Mouse (Mus musculus): ENCODE results near the gene Snx22.

Snx22 gene

GRCm38 (mm10) chr9:66069583-66069982 is at the start of gene Snx22:
Gene Snx22, minus strand, starts transcription at chr9:66069719.
- DNase-seq (ENCODE audit: low spot score in 2 of 2), result peak; percentile 65 to 73

- DNase-seq (ENCODE audit: low spot score in 2 of 2), result no peak
Measured at GRCm38 (mm10) chr9:66116890-66117289, 47.4 kb upstream of the Snx22 start.

DNA sequence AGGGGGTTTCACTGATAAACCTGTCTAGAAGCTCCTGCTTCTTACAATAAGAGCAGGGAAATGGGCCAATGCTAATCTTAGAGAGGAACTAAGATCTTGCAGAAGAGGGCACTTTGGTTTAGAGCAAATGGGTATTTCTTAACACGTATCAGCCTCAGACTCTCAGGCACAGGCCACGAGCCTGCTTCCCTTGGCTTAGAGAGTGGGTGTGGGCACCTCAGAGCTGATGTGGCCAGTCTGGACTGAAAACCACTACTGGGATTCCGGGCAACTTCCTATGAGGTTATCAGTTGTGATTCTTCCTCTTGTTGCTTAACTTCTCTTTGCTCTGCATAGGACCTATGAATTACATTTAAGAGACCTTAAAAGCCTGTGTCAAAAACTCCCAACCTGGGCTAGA is 44.8 kb upstream of the Snx22 start:
- no peak for DNase-seq (ENCODE audit: low spot score in 2 of 2)

- no peak for DNase-seq (ENCODE audit: low spot score in 2 of 2)
Measured at GRCm38 (mm10) chr9:66110611-66111379, 41.3 kb upstream of the Snx22 start.

- no peak for DNase-seq (ENCODE audit: low spot score in 2 of 2)
Measured at GRCm38 (mm10) chr9:66110126-66110525, 40.6 kb upstream of the Snx22 start.

- no peak for DNase-seq (ENCODE audit: low spot score in 2 of 2)
Measured at GRCm38 (mm10) chr9:66109574-66109973, 40.1 kb upstream of the Snx22 start.

DNA sequence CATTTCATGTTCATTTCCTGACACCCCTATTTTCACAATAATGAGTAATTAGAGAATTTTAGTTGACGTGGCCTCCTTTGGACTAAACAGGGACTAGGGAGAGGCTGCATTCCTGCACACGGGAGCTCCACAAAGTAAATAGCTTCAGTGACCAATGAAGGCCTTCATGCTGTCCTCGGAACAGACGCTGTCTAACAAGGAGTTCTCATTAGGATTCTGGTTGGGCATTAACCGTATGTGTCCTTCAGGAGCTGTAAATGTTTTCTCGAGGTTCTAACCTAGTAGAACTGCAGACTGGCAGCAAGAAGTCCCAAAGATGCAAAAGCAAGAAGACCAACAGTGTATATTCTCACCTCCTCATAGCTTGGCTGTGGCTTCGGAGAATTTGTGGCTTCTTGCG is 35.6 kb upstream of the Snx22 start:
- no peak for DNase-seq (ENCODE audit: low spot score in 2 of 2)

DNA sequence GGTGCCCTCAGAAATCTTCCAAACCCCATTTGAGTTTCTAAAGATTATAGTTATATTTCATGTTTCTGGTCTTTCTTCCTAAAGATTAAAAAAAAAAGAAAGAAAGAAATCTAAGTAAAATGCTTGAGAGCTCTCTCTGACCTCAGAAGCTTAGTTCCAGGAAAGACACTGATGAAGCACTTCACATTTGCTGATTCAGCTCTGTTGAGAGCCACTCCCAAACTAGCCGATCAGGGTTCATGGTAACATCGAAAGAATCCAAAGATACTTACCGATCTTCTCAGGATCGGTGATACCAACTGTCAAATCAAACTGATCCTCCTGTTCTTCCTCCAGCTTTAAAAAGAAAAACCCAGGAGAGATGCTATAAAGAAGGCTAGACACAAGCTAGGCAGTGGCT is 35.1 kb upstream of the Snx22 start:
- no peak for DNase-seq (ENCODE audit: low spot score in 2 of 2)

GRCm38 (mm10) chr9:66102668-66103067 is 33.1 kb upstream of the Snx22 start:
- DNase-seq (ENCODE audit: low spot score in 2 of 2), result no peak

- no peak for DNase-seq (ENCODE audit: low spot score in 2 of 2)
Measured at GRCm38 (mm10) chr9:66101577-66101976, 32.1 kb upstream of the Snx22 start.

DNA sequence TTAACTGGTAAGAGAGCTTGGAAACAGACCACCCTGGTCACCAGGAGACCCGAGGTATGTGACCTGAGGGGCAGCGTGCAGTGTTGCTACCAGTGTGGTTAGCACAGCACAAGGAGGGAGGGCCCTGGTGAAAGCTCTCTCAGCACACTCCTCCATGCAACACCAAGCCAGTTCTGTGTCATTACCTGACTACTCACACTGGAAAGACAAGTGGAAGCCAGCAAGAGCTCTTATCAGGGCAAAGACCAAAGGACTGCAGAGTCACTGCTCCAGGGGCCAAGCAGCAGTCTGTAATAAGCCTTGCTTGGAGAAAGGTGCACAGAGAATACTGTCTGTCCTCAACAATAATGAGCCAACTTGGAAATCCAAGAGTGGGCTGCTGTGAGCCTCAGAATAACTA is 23.1 kb upstream of the Snx22 start:
- DNase-seq (ENCODE audit: low spot score in 2 of 2), result no peak

- DNase-seq (ENCODE audit: low spot score in 2 of 2), result no peak
Measured at GRCm38 (mm10) chr9:66091327-66092231, 22.1 kb upstream of the Snx22 start.

- no peak for DNase-seq (ENCODE audit: low spot score in 2 of 2)
Measured at GRCm38 (mm10) chr9:66090593-66091244, 21.2 kb upstream of the Snx22 start.

DNA sequence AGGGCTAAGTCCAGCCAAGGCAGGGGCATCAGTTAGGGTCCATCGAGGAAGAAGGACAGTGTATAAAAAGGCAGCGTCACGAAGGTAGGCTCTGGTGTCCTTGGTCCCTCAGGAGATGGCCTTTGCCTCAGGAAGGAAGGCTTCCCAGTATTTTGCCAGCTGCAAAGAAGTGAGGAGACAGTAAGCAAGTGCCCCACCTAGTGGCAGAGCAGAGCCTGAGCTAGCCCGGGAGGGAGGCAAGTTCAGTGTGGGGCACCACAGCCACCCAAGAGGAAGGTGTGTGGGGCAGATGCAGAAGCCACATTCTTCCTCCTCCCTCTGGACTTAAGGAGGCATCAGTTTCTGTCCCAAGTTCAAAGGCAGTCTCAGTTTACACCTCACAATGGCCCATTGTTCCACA is 18.9 kb upstream of the Snx22 start:
- DNase-seq (ENCODE audit: low spot score in 2 of 2), result peak in 1 of 2 experiments; percentile 42

GRCm38 (mm10) chr9:66087062-66087461 is 17.5 kb upstream of the Snx22 start:
- DNase-seq (ENCODE audit: low spot score in 2 of 2), result no peak

- no peak for DNase-seq (ENCODE audit: low spot score in 2 of 2)
Measured at GRCm38 (mm10) chr9:66084171-66084570, 14.7 kb upstream of the Snx22 start.

GRCm38 (mm10) chr9:66081999-66082398 is 12.5 kb upstream of the Snx22 start:
- DNase-seq (ENCODE audit: low spot score in 2 of 2), result no peak

DNA sequence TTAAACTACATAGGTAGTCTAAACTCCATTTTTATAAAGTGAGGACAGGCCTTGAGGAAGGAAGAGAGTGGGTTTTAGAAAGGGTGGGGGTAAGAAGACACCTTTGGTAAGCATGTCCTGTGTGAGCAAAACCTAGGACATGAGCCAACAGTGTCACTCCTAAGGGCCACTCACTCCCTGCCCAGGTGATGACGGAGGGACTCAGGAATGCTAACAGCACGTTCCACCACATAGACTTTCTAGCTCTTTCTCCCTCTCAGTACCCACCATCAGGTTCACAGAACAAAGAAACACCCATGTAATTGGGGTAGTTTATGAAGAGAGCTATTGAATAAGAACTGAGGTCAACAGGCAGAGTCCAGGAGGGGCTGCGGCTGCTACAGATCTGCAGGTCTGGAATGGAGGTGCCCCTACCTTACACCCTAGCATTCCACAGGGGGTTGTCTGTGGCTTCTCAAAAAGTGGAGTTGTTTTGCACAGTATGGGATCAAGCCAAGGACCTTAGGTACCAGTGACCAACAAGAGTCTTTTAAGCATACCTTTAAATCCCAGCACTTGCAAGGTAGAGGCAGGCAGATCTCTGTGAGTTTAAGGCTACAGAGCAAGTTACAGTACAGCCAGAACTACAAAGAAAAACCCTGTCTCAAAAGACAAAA is 11.4 kb upstream of the Snx22 start:
- no peak for DNase-seq (ENCODE audit: low spot score in 2 of 2)

GRCm38 (mm10) chr9:66078493-66078892 is 9.0 kb upstream of the Snx22 start:
- DNase-seq (ENCODE audit: low spot score in 2 of 2), result peak in 1 of 2 experiments; percentile 34

DNA sequence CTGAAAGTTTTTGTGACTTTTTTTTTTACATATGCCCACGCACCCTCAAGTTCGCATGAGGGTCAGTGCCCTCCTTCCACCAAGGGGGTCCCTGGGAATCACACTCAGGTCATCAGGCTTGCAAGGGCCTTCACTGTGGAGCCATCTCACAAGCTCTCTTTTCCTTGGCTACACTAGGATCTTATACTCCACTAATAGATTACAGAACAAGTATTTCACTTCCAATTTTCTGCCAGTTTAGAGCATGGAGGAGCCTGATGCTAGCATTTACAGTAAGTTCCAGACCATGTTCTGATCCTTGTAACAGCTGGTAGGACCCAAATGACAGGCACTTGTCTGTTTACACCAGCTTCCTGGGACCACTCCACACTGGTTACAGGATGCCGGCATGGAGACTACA is 8.6 kb upstream of the Snx22 start:
- DNase-seq (ENCODE audit: low spot score in 2 of 2), result no peak

DNA sequence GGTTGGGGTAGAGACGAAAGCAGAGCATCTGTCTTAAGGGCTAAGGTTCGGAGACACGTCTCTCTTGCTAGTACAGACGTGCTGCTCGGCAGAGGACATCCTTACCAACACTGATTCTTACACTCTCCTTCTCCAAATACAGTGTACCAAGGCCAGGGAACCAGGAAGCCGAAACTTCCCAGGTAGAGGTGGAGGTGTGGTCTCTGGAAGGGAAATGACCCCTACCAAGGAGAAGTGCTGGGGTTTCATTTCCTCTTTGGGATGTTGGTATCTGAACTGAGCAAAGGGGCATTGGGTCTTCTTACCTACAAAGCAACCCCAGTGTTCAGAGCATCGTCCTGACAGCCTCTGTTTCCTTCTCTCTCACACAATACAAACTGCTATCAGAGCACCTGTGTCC is 3.2 kb upstream of the Snx22 start:
- DNase-seq (ENCODE audit: low spot score in 2 of 2), result no peak

DNA sequence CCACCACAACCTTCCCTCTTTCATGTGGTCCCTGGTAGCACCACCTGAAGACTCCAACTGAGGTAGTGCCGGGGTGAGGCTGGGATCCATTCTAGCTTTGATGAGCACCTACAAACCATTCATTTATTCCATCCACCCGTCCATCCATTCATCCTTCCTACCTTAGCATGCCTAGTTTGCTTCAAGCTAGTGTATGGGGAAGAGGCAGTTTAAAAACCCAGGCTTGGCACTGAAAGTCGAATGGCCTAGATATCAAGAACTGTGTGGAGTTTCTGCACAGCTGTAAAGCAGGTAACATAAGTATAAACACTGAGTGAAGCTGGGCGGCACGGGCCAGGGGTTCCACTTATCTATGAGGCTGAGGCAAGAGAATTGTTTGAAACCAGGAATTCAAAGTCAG is 632 bp upstream of the Snx22 start:
- no peak for DNase-seq (ENCODE audit: low spot score in 2 of 2)

Data from frontal cortex, postnatal 10 days (tissue).